Mouse (Mus musculus) spleen, postnatal 4 days (tissue): ENCODE measurements around the gene Gcc2.
"Not testable (repeated sequence)": the region's sequence is repeated elsewhere in the genome, so short reads cannot be mapped to it uniquely, and the experiment has no call there.

Source experiments
- DNase-seq, 2 experiments: peaks; one replicate each; pipeline ENCODE4 v3.0.0; 2022; ENCODE audit warnings: low spot score in 2 of 2

Gcc2 gene

DNA sequence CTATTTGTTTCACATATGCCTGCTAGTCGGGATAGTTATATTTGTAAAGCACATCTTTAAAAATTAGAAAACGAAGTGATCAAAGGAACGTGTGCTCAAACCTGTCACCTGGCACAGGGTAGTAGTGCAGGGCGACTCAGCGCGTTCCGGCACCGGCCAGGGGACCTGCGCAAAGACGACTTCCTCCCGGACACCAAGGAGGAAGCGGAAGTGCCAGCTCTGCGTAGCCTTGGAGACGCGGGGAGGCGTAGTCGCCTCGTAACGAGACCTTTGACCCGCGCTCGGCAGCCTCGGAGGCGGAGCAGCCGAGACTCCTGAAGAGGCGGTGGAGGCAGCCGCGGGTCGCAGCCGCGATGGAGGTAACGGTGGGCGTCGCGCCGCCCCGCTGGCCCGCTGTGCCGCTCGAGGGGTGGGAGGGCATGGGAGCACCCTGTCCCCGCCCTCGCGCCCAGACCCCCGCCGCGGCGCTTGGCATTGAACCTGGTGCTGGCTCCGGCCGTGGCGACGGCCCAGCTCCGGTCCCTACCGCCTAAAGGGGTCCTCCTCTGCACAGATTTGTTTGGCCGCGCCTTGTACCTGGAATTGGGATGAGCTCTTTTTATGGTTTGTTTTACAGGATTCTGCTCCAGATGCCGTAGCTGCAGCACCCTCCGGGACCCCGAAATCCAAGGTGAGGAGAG is at the start of gene Gcc2:
Gene Gcc2, plus strand, starts transcription at position 285 of the 680 bp plus-strand sequence.
- DNase-seq: peak; percentile 89 to 94

DNA sequence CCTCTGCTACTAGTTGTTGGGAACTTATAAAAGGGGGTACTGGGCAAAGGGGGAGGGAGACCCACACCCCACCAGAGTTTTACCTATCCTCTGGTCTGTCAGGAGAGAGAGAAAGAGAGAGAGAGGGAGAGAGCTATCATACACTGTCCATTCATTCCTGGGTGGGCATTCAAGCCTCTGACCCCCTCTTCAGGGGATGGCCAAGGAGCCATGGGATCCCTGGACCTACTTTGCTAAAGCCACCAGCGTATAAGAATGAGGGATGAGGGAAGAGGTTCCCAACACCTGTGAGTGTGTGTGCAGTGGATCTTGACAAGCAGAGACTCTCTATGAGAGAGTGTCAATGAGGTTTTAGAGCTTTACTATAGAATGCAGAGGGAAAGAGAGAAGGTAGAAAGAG is 49.3 kb upstream of the Gcc2 start:
- DNase-seq: peak; percentile 24 to 64

DNA sequence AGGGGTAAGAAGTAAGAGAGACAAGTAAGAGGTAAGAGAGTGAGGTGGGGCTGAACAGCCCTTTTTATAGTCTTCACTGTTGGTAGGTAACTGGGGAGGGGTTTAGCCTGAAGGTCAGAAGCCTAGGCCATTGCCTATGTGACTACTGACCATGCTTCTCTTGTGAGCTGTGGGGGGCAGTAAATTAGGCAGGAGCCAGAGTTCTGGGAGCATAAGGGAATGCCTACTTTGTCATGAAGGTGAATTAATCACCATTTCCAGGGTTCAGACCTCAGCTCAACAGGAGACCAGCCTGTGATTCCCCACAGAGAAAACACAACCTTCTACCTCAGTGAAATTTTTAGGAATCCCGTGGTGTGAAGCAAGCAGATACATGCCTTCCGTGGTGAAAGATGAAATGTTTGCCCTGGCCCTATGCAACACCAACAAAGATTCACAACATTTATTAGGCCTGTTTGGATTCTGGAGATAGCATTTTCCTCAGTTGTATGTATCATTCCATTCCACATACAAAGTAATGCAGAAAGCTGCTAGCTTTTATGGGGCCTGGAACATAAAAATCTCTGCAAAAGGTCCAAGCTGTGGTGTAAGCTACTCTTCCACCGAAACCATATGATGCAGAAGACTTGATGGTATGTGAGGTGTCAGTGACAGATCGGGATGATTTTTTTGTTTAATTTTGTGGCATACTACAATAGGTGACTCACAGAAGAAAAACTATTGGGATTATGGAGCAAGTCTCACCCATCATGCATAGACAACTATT is 48.5 kb upstream of the Gcc2 start:
- peak in 1 of 2 experiments; percentile 62 for DNase-seq

DNA sequence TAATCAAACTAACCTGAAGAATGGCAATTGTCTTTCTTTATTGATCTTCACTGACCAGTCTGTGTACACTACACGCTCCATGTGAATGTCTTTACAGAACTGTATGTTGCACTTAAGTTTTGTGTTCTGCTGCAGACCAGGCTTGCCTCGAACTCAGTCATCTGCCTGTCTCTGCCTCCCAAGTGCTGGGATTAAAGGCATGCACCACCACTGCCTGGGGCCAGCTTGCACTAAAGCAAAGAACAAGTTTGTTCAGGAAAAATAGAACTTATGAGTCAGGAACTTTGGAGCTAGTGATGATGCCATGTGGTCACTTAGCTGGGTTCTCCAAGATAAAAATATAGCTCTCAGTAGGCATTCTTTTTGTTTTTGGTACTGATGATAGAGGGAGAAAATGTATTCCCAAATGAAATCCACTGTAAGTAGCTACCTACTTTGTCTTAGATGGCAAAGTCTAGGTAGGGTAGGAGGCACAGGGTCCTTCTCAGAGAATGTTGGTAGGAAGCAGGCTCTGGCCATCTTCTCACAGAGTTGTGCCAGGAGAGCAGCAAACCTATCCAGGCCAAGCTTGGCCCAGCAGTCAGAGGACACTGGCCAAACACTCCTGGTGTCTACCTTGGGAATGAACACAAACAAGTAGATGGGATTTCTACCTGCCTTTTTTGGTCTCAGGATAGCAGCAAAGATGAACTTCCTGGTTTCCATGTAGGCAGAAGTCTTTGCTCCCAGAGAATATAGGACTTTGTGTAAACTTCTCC is 45.4 kb upstream of the Gcc2 start:
- peak; percentile 16 to 69 for DNase-seq

DNA sequence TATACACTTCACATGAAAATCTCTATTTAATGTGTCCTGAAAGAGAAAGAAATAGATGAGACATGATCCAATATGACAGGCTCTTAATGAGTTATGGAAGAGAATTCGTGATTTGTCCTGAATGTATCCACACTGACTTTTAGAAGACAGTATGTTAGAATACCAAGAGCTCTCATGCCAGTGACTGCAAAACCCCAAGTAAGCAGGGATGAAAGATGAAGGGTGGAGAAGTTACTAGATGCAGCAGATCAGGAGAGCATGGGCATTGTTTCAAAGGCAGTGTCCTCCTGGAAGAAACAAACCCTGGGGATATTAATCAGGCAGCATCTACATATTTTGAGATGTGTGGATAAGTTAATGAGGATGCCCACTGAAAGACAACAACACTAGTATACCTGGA is 44.8 kb upstream of the Gcc2 start:
- peak in 1 of 2 experiments; percentile 65 for DNase-seq

DNA sequence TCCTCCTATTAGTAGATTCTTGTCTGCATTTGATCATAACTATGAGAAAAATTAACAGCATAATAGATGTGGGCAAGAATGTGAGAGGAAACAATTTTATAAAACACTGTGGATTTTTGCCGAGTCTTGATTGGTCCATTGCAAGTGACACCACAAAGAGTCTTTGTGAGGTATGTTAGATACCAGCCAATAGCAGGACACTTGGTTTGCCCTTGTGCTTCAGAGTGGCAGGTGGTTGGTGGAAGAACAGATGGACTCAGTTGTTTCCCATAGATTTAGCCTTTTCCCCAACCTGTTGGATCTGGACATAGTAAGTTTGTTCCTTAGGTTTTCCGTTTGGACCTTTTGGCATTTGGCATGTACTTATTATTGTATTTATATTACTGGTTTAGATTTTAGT is 44.1 kb upstream of the Gcc2 start:
- peak in 1 of 2 experiments; percentile 65 for DNase-seq

DNA sequence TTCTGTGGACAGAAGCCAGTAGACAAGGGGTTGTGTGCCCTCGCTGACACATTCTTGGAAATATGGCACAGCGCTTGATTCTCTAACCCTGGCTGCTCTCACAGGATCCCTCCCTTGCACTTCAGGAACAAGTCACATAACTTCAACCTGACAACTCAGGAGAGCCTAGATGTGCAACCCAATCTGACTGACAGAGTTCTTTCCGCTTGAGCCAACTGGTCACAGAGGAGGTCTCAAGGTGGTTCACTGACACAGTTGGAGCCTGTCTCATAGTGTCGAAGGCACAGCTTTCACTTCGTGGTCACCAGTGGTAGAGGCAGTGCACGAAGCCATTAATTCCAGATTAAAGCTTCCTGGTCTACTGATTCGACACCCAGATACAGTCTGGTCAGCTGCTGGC is 43.1 kb upstream of the Gcc2 start:
- peak; percentile 22 to 72 for DNase-seq

DNA sequence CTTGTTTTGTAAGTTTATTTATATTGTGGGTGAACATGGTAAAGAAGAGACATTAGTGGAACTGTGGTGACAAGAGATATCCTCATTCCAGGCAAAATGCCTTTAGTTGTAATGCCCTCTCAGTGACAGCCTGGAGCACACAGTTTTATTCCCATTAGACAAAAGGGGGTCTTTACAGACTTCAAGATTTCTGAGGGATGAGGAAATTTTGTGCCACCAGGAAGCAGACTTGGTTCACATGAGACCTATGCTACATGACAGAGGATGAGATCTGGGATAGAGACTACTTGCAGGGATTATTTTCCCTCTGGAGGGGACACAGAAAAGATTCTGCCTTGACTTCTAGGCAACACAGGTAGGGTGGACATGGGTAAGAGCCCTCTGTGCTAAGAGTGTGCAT is 40.8 kb upstream of the Gcc2 start:
- peak in 1 of 2 experiments; percentile 63 for DNase-seq

DNA sequence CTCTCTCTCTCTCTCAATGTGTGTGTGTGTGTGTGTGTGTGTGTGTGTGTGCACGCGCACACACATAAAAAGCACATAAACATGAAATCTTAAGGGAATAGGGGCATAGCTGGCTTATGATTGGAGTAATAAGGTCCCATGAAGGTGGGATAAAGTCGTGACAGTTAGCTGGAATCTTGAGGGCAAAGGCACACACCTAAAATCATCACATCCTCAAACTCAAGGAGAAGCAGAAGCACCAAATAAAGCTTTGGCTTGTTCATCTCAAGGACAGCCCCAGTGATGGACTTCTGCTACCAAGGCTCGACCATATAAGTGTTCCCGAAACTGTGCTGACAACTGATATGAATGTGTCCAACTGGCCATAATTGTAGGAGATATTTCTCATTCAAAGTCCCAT is 40.4 kb upstream of the Gcc2 start:
- DNase-seq: peak in 1 of 2 experiments; percentile 68

DNA sequence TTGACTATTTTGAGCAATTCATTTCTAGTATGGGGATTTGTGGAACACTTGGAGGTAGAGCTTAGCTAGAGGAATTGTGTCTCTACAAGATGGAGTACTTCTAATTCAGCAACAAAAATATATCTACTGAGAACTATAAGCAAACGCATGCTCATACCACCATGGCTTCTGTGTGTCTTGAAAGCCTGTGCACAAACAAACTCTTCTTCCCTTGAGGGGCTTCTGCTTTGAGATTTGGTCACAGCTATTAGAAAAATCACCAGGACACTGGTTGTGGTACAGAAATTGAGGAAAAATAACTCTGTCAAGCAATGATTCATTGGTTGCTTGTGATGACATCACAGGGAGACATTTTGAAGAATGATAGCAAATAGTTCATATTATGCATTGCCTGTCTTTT is 39.9 kb upstream of the Gcc2 start:
- peak in 1 of 2 experiments; percentile 61 for DNase-seq

DNA sequence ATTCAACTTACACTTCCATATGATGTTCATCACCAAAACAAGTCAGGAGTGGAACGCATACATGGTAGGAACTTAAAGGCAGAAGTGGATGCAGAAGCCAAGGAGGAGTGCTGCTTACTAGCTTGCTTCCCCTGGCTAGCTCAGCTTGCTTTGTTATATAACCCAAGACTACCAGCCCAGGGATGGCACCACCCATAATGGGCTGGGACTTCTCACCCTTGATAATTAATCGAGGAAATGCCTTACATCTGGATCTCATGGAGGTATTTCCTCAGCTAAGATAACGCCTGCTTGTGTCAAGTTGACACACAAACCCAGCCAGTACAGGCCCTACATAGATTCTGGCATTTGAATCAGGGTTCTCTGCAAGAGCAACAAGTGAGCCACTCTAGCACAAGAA is 37.9 kb upstream of the Gcc2 start:
- DNase-seq: peak; percentile 21 to 68

DNA sequence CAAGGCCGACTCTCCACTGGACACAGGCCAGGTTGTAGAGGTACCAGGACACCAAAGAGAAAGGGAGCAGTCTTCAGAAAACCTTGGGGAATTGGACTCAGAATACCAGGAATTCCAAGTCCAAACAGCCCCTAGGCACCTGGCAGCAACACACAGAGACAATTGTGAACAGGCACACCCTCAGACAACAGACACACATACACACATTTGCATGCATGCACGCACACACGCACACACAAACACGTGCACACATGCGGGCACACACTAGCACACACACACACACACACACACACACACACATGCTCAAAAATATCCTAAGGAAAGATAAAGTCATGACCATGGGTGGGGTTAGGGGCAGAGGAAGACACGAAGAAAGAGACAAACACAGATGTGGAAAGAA is 34.6 kb upstream of the Gcc2 start:
- DNase-seq: peak; percentile 33 to 86

DNA sequence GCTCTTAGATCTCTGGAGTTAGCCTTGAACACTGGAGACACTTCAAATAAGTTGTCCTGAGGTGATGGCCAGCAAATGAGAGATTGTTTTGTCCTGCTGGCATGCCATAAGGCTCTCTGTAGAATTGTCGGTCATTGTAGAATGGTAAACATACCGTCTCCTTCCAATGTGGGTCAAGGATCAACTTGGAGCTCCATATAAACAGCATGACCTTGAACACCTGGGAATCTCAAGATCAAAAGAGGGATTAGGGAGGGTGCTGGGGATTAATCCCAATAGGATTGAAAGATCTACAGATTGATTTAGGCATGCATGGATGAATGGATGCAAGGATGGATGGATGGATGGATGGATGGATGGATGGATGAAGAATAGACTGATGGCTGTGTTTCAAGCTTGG is 33.7 kb upstream of the Gcc2 start:
- DNase-seq: peak; percentile 55 to 81

DNA sequence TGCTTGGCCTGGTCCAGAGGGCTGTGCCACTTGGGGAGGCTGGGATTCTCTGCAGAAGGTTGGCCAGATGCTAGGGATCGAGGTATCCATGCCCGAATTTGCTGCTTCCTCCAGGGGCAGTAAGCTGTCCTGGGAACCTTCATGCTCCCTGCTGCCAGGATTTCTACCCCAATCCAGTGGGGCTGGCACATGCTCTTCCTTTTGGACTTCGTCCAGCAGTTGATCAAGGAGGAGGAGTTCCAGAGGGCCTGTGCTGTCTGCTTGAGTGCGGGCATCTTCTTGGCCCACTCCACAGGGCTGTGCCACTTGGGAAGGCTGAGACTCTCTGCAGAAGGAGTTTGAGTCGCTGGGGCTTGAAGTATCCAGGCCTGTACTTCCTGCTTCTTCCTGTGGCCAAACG is 32.1 kb upstream of the Gcc2 start:
- DNase-seq: not testable (repeated sequence)

DNA sequence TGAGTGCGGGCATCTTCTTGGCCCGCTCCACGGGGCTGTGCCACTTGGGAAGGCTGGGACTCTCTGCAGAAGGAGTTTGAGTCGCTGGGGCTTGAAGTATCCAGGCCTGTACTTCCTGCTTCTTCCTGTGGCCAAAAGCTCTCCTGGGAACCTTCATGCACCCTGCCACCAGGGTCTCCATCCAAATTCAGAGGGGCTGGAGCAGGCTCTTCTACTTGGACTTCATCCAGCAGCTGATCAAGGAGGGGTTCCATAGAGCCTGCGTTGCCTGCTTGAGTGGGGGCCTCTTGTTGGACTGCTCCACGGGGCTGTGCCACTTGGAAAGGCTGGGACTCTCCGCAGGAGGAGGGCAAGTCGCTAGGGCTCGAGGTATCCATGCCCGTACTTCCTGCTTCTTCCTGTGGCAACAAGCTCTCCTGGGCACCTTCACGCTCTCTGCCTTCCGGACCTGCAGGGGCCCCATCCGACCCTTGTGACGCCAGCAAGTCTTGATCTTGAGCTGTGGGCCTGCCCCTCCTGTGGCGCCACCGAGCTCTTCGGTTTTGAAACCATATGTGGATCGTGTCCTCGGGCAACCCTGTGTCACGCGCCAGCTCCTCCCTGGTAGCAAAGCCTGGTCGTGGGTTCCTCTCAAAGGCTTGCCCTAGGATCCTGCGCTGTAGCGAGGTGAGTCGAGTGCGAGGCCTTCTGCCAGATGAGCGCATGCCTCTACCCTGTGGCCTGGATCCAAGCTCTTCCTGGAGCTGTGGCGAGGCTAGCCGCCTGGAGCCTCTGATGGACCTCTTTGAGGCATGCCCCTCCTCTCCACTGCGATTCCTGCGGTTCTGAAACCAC is 31.1 kb upstream of the Gcc2 start:
- peak; percentile 80 to 96 for DNase-seq

DNA sequence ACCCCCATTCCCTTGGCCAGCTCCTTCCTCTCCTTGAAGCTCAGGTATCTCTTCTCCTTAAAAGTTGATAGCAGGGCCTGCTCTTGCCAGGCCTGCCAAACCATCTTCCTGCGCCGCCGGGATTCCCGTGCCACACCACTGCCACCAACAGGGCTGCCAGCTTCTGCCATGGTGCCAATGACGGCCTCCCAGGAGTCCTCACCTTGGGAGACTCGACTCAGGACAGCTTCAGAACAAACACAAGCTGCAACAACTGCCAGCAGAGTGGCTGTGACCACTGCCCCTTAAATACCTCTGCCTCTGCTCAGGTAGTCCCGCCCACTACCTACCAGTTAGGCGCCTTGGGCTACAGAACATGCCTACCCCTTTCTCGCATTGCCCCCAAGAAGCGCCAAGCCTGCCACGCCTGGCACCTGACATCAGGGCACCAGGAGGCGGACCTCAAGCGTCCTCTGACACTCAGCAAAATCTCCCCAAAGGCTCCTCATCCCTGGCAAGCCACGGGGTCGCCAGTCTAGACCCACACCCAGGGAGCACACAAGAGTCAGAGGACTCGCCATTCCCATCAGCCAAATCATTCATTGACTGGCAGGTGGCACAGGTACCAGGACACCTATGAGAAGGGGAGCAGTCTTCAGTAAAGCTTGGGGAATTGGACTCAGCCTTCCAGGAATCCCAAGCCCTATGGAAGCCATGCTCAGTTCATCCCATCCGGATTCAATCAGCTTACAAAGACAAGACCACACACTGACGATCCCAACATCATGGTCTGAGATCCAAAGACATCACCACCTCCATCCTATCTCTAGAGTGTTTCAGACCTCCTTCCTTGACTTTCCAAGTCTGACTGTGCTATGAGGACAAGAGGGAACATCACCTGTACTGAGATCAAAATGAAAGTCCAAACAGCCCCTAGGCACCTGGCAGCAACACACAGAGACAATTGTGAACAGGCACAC is 30.2 kb upstream of the Gcc2 start, which contains the start of gene AW822073:
Gene AW822073, minus strand, starts transcription at position 104 of the 959 bp plus-strand sequence.
- DNase-seq: peak; percentile 65 to 92

DNA sequence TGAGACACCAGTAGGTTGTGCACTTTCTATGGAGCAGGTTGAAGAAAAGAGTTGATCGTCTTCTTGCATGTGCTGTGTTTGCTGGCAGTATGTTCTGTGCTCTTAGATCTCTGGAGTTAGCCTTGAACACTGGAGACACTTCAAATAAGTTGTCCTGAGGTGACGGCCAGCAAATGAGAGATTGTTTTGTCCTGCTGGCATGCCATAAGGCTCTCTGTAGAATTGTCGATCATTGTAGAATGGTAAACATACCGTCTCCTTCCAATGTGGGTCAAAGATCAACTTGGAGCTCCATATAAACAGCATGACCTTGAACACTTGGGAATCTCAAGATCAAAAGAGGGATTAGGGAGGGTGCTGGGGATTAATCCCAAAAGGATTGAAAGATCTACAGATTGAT is 28.9 kb upstream of the Gcc2 start:
- peak; percentile 35 to 79 for DNase-seq

DNA sequence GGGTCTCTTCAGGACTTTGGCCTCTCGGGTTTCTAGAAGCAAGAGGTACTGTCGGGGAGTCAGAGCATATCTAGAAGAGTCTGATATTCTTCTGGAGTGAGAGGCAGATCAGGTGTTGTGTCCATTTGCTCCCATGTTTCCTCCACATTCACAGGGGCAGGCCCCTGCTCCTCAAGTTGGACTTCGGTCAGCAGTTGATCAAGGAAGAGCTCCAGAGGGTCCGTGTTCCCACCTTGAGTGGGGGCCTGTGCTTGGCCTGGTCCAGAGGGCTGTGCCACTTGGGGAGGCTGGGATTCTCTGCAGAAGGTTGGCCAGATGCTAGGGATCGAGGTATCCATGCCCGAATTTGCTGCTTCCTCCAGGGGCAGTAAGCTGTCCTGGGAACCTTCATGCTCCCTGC is 27.5 kb upstream of the Gcc2 start:
- DNase-seq: peak; percentile 55 to 85

DNA sequence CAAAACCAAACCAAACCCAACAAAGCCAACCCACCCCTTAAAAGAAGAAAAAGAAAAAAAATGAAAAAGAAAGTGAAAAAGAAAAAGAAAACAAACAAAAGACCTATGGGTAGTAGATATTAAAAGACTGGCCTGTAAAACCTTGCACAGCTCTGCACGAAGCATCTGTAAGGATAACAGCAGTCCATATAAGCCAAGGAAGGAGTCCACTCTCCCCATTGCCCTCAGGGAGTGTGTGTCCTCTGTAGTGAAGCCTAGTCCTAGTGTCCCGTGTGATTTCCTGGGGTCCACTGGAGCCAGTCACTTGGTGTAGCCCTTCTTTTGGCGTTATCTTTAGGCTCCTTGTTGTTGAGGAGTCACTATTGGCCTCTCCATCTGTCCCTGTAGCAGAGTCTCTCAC is 25.3 kb upstream of the Gcc2 start:
- DNase-seq: peak; percentile 24 to 69

DNA sequence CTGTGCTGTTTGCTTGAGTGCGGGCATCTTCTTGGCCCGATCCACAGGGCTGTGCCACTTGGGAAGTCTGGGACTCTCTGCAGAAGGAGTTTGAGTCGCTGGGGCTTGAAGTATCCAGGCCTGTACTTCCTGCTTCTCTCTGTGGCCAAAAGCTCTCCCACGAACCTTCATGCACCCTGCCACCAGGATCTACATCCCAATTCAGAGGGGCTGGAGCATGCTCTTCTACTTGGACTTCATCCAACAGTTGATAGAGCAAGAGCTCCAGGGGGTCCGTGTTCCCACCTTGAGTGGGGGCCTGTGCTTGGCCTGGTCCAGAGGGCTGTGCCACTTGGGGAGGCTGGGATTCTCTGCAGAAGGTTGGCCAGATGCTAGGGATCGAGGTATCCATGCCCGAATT is 24.2 kb upstream of the Gcc2 start:
- peak; percentile 63 to 88 for DNase-seq
